Mouse (Mus musculus): ENCODE data around the gene Lrrc4c. TPM values are rescaled to one million over a fixed set of nuclear protein-coding genes. Genes with fewer than 3 reads are reported as not detected.

The Lrrc4c gene
- polyA plus RNA-seq, 1 experiment from 2014 or later = 0.92 TPM

DNA sequence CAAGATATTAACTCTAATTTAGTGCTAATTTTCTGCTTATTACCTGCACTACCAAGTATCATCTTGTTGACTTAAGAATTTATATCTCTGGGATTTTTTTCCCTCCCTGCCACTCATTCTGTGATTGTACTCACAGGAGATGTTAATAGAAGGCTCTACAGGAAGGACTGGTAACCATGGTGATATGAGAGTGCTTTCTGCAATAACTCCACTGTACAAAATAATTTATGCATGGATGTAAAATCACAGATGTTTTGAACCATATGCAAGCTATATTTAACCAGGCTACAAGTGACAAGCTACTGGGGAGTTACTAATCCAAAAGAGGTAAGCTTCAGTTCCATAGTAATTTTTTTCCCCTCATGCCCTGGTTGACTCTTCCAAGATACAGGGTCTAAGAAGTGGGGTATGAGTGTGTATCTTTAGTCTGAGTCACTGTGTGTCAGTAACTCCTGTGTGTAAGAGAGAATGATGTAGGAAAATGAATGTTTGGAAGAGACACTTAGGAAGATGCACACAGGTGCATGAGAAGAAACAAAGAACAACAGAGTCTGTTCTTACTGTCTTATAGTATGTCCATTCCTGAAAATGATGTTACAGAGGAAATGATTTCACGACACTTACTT lies 83.3 kb downstream of the Lrrc4c start:
- 86% methylated on average over 1 of the region's 1 CpGs for WGBS
- Histone ChIP-seq H3K9ac (no peak overlapping the region), H3K36me3 (no peaks in the 10 kb centered on the region), H3K4me3 (no peak overlapping the region), H3K4me2 (no peak overlapping the region), H3K27ac (replicated peaks) (no peak overlapping the region), H3K9me3 (no peaks in the 10 kb centered on the region), H3K4me1 (no peaks in the 10 kb centered on the region), H3K27me3 (replicated peaks) (no peaks in the 10 kb centered on the region)
- ATAC-seq (ENCODE audit: extremely low read depth, insufficient number of reproducible peaks, low FRiP score, low TSS enrichment) = no peak

DNA sequence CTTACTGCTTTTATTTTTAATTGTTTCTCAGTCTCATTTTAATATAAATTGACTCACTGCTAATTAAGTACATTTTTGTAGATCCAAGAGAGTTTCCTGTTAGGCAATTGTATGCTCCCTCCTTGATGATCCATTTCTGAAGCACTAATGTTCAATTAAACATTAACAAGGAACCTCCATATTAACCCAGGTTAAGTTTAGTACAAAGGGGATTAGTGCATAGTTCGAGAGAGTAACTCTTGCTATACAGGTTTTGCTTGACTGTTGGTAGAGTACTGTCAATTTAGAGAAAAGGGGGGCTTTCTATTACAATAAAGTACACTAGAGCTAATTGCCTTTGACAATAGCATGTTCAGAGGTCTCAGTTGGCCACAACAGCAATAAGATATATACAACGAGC lies 84.5 kb downstream of the Lrrc4c start:
- Histone ChIP-seq H3K36me3 (no peaks in the 10 kb centered on the region), H3K4me2 (no peak overlapping the region), H3K4me1 (no peaks in the 10 kb centered on the region), H3K9me3 (no peaks in the 10 kb centered on the region), H3K27ac (replicated peaks) (no peak overlapping the region), H3K9ac (no peak overlapping the region), H3K4me3 (no peak overlapping the region), H3K27me3 (replicated peaks) (no peaks in the 10 kb centered on the region)
- WGBS = 65% methylated on average over 2 of the region's 2 CpGs
- ATAC-seq (ENCODE audit: extremely low read depth, insufficient number of reproducible peaks, low FRiP score, low TSS enrichment) = no peak

DNA sequence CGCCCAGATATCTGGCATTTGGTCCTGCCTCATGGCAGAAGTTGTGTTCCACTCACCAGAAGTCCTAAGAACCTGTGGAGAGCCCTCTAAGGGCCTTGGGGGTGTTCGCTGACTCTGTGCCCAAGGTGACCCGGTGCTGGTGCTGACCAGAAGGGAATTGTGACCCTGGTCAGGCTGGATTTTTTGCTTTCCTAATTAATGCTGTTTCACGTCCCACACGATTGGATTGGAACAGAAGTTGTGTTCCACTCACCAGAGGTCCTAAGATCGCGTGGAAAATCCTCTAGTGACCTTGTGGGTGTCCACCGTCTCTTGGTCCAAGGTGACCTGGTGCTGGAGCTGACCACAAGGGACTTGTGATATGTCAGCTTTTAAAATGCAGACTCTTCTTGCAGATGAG lies 88.9 kb downstream of the Lrrc4c start:
- Histone ChIP-seq H3K36me3 (no peaks in the 10 kb centered on the region), H3K27ac (replicated peaks) (no peak overlapping the region), H3K4me1 (no peaks in the 10 kb centered on the region), H3K4me2 (no peak overlapping the region), H3K27me3 (replicated peaks) (no peaks in the 10 kb centered on the region), H3K9me3 (no peaks in the 10 kb centered on the region), H3K9ac (no peak overlapping the region), H3K4me3 (no peak overlapping the region)
- WGBS = 78% methylated on average over 8 of the region's 8 CpGs
- ATAC-seq (ENCODE audit: extremely low read depth, insufficient number of reproducible peaks, low FRiP score, low TSS enrichment) = no peak

DNA sequence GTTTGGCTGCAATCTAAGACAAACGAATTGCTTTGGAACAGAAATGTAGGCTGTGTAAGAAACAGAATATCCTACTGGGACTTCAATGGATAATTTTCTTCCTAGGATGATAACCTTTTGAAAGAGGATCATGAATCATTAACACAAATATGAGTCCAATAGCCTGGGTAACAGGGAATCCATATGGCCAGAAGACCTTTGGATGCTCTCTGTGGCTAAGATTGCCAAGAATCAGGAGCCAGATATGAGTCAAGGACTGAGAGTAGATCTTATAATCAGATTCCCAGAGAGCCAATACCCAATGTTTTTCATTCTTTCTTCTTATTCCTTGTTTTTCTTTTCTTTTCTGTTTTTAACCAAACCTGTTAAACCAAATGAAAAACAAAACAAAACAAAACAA lies 93.2 kb downstream of the Lrrc4c start:
- no peak overlapping the region for H3K27ac ChIP-seq (replicated peaks)
- ATAC-seq (ENCODE audit: extremely low read depth, insufficient number of reproducible peaks, low FRiP score, low TSS enrichment) = no peak
- H3K27me3 ChIP-seq (replicated peaks) = no peaks in the 10 kb centered on the region
- no peak overlapping the region for H3K9ac ChIP-seq
- no peak overlapping the region for H3K4me3 ChIP-seq
- no peaks in the 10 kb centered on the region for H3K4me1 ChIP-seq
- H3K9me3 ChIP-seq = no peaks in the 10 kb centered on the region
- H3K36me3 ChIP-seq = no peaks in the 10 kb centered on the region
- 75% methylated on average over 1 of the region's 1 CpGs for WGBS
- no peak overlapping the region for H3K4me2 ChIP-seq

DNA sequence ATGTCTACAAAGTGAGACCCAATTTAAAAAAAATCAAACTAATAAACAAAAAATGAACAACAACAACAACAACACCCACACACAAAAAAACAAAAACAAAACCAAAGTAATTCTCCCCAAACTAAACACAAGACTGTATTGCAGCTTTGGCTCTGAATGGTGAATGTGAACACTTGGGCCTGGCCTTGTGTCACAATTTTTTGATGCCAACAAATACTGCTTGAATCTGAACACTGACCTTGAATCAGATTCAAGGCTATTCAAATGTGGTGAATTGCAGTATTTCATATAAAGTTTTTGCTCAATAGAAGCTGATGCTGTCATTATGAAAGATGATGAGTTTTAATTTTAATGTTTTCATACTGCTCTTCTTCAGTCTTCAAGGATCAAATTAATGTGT lies 143.6 kb downstream of the Lrrc4c start:
- Histone ChIP-seq H3K4me3 (no peak overlapping the region), H3K9ac (no peak overlapping the region), H3K27me3 (replicated peaks) (no peaks in the 10 kb centered on the region), H3K36me3 (no peaks in the 10 kb centered on the region), H3K4me2 (no peak overlapping the region), H3K27ac (replicated peaks) (no peak overlapping the region), H3K9me3 (0 out of 2 replicates have a peak, but pooled peaks cover 2% of the 10 kb centered on the region), H3K4me1 (no peaks in the 10 kb centered on the region)
- ATAC-seq (ENCODE audit: extremely low read depth, insufficient number of reproducible peaks, low FRiP score, low TSS enrichment) = no peak

DNA sequence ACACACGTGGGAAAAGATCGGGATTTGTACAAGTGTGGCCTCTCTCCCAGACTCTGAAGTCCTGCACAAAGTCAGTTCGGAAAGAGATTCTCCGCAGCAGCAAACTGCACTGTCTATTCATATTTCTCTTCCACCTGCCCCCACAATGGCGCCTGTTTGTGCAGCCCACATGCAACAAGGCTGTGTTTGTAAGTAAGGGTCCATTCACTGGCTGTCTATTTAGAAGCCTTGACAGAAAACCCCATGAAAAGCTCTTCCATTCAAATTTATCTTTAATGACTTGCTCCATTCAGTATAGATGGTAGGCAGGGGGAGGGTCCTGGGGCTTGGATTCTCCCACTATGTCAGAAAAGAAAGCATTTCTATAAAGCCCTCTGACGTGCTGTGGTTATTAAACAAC lies 157.7 kb downstream of the Lrrc4c start:
- no peaks in the 10 kb centered on the region for H3K9me3 ChIP-seq
- H3K27ac ChIP-seq (replicated peaks) = no peak overlapping the region
- no peaks in the 10 kb centered on the region for H3K4me1 ChIP-seq
- no peak for ATAC-seq (ENCODE audit: extremely low read depth, insufficient number of reproducible peaks, low FRiP score, low TSS enrichment)
- H3K4me3 ChIP-seq = no peak overlapping the region
- H3K27me3 ChIP-seq (replicated peaks) = no peaks in the 10 kb centered on the region
- no peaks in the 10 kb centered on the region for H3K36me3 ChIP-seq
- 65% methylated on average over 6 of the region's 6 CpGs for WGBS
- H3K4me2 ChIP-seq = no peak overlapping the region
- no peak overlapping the region for H3K9ac ChIP-seq

DNA sequence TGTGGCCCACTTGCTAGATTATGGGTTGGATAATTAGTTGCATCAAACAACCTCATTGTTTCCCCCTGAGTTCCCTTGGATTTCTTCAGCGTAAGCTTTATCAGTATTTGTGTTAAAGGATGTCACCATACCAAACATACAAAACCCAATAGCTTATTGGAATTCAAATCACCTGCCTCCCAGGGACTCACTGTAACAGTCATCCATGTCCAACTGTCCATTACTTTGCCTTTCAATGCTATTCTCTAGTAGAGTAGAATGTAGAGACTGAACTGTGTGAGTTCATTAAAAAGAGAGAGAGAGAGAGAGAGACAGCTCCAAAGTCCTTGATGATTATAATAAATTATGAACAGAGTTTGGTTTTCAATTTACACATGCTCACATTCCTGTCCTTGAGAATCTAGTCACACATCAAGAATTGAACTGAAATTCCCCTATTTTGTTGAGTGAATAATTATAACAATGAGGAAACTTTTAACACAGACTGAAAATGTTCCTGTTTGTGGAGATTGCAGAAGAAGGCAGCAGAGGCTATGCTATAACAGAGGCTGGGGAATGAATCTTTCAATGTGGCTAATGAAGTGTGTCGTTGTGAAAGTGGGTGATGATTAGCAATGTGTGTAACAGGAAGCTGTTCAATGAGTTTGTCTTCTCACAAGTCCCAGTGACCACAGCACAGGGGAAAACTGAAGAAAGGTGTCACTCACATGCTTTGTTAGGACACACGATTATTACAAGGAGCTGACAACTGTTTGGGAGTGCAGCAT lies 181.3 kb downstream of the Lrrc4c start:
- ATAC-seq (ENCODE audit: extremely low read depth, insufficient number of reproducible peaks, low FRiP score, low TSS enrichment) = no peak
- H3K4me2 ChIP-seq = no peak overlapping the region
- no peak overlapping the region for H3K4me3 ChIP-seq
- H3K9me3 ChIP-seq = no peaks in the 10 kb centered on the region
- no peak overlapping the region for H3K9ac ChIP-seq
- no peak overlapping the region for H3K27ac ChIP-seq (replicated peaks)
- 49% methylated on average over 3 of the region's 3 CpGs for WGBS
- H3K4me1 ChIP-seq = no peaks in the 10 kb centered on the region
- H3K27me3 ChIP-seq (replicated peaks) = no peaks in the 10 kb centered on the region
- H3K36me3 ChIP-seq = no peaks in the 10 kb centered on the region

DNA sequence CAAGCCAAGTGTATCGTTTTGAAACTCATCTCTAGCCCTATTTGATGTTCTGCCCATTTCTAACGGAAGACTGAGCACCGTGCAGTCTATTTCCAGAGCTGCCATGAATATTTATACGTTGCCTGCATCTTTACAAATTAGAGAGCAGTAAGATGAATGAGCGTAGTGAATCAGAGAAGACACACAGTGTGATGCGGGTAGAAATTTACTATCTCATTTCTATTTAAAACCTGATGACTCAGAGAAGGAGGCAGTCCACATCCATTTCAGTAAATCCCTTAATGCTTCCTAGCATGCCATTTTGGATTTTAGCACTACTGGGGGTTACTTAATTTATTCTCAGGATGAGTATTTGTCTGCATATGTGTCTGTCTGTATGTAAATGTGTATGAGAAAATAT lies 186.2 kb downstream of the Lrrc4c start:
- no peak overlapping the region for H3K4me2 ChIP-seq
- no peaks in the 10 kb centered on the region for H3K9me3 ChIP-seq
- ATAC-seq (ENCODE audit: extremely low read depth, insufficient number of reproducible peaks, low FRiP score, low TSS enrichment) = no peak
- 75% methylated on average over 6 of the region's 6 CpGs for WGBS
- no peaks in the 10 kb centered on the region for H3K36me3 ChIP-seq
- H3K27me3 ChIP-seq (replicated peaks) = no peaks in the 10 kb centered on the region
- no peaks in the 10 kb centered on the region for H3K4me1 ChIP-seq
- H3K9ac ChIP-seq = no peak overlapping the region
- no peak overlapping the region for H3K4me3 ChIP-seq
- no peak overlapping the region for H3K27ac ChIP-seq (replicated peaks)

DNA sequence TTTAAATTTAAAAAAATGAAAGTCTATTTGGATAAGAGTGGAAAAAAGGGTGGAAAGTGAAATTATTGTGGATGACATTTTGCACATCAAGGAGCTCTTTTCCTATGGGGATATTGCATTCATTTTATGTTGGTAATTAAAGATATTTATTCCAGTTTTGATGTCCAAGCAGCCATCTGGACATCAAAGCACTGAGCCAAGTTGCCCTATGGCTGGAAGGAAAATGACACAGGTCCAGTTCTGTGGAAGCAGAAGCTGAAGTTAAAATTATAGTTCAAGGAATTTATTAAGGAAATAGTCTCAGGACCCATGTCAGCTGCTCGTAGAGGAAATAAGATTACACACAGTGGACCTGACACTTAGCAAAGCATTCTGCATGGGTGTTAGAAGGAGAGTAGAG lies 187.7 kb downstream of the Lrrc4c start:
- Histone ChIP-seq H3K9me3 (no peaks in the 10 kb centered on the region), H3K36me3 (no peaks in the 10 kb centered on the region), H3K4me3 (no peak overlapping the region), H3K4me2 (no peak overlapping the region), H3K4me1 (no peaks in the 10 kb centered on the region), H3K27ac (replicated peaks) (no peak overlapping the region), H3K9ac (no peak overlapping the region), H3K27me3 (replicated peaks) (no peaks in the 10 kb centered on the region)
- 46% methylated on average over 1 of the region's 1 CpGs for WGBS
- ATAC-seq (ENCODE audit: extremely low read depth, insufficient number of reproducible peaks, low FRiP score, low TSS enrichment) = no peak

DNA sequence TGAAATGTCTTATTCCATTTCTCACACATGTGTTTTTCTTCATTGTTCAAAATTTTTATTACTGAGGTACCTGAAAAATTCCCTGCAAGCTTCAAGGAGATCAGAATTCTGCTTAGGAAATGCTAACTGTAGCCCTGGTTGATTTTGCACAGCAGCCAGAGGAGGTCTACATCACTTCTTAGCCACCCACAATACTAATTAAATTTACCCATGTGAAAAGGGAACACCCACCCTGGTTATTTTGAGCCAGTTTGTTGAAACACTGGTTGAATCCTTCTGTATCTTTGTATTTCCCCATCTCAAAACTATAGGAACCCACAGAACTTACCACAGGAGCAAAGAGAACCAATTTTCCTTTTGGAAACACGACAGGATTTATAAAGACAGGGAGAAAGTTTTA lies 191.0 kb downstream of the Lrrc4c start:
- Histone ChIP-seq H3K4me3 (no peak overlapping the region), H3K9ac (no peak overlapping the region)
- WGBS = 55% methylated on average over 1 of the region's 1 CpGs

DNA sequence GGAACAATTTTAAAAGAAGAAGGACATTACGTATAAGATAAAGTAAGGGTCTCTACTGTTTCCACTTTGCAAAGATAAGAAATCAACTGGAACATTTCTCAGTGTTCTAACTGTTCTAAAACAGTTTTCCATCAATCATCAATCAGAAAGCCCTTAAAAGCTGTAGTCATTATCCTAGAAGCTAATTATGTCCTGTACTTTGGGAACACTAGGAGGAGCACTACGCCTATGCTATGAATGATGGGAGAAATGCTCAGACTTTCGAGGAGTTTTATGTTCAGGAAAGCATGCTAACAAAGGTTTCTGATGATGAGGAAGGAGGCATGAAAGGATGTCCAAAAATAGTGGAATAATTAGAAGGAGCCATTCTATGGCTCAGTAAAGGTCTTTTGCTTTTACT lies 219.5 kb downstream of the Lrrc4c start:
- no peak overlapping the region for H3K9ac ChIP-seq
- H3K4me2 ChIP-seq = no peak overlapping the region

More for the DNA sequence above, 191.0 kb downstream of the Lrrc4c start:
- Histone ChIP-seq H3K9me3 (no peaks in the 10 kb centered on the region), H3K4me1 (no peaks in the 10 kb centered on the region), H3K27me3 (replicated peaks) (no peaks in the 10 kb centered on the region), H3K27ac (replicated peaks) (no peak overlapping the region), H3K36me3 (no peaks in the 10 kb centered on the region), H3K4me2 (no peak overlapping the region)
- ATAC-seq (ENCODE audit: extremely low read depth, insufficient number of reproducible peaks, low FRiP score, low TSS enrichment) = no peak

DNA sequence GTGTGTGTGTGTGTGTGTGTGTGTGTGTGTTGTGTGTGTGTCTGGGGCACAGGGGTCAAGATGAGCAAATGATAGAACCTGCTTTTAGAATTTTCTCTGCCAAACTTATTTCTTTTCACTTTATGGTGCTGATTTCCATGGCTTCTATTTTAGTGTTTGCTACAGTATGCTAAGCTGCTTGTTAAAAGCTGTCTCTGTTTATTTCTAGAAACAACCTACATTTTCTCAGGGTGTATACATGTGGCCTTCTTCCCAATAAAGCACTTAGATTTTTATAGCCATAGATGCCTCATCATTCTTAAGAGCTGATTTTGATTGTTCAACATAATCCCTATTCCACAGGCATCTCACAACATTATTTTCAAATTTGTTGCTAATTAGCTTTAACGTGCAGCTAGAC lies 229.2 kb downstream of the Lrrc4c start:
- Histone ChIP-seq H3K4me3 (no peak overlapping the region), H3K4me2 (no peak overlapping the region), H3K4me1 (no peaks in the 10 kb centered on the region), H3K9ac (no peak overlapping the region), H3K27ac (replicated peaks) (no peak overlapping the region), H3K27me3 (replicated peaks) (no peaks in the 10 kb centered on the region), H3K36me3 (no peaks in the 10 kb centered on the region), H3K9me3 (no peaks in the 10 kb centered on the region)
- ATAC-seq (ENCODE audit: extremely low read depth, insufficient number of reproducible peaks, low FRiP score, low TSS enrichment) = no peak
- 82% methylated on average over 1 of the region's 1 CpGs for WGBS

More for the DNA sequence above, 219.5 kb downstream of the Lrrc4c start:
- no peaks in the 10 kb centered on the region for H3K36me3 ChIP-seq
- H3K4me1 ChIP-seq = no peaks in the 10 kb centered on the region
- H3K9me3 ChIP-seq = no peaks in the 10 kb centered on the region
- no peak overlapping the region for H3K27ac ChIP-seq (replicated peaks)
- H3K27me3 ChIP-seq (replicated peaks) = no peaks in the 10 kb centered on the region
- no peak overlapping the region for H3K4me3 ChIP-seq
- ATAC-seq (ENCODE audit: extremely low read depth, insufficient number of reproducible peaks, low FRiP score, low TSS enrichment) = no peak
- WGBS = 66% methylated on average over 3 of the region's 3 CpGs

Data from heart, embryonic 13.5 days (tissue).